Mouse (Mus musculus): ENCODE results near the gene Rpl3. TPM values are rescaled to one million over a fixed set of nuclear protein-coding genes. Genes with fewer than 3 reads are reported as not detected.

The Rpl3 gene
- polyA plus RNA-seq, 2 experiments: 765 to 774 TPM

DNA sequence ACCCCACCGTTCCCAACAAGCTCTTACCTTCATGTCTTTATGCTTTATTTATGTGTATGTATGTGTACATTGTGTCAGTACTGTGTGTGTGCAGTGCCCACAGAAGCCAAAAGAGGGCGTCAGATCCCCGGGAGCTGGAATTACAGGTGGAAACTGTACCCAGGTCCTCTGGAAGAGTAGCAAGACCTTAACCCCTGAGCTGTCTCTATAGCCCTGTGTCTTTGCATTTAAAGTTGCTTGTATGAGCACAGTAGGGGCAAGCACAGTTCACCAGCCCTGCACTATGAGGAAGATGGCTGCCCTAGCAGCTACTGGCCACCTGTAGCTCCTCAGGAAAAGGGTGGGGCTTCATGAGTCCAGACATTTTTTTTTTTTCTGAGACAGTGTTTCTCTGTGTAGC is 15.9 kb upstream of the Rpl3 start:
- Histone ChIP-seq H3K4me1 (replicated peaks; ENCODE audit: control insufficient read depth in 2 of 2, insufficient read depth in 2 of 2, low read length in 1 of 2) (peaks cover 6 to 9% of the 10 kb centered on the region in 2 experiments), H3K4me2 (ENCODE audit: low read depth) (no peak overlapping the region), H3K4me3 (ENCODE audit: insufficient read depth in 1 of 2, low read depth in 2 of 2, low read length in 2 of 2) (no peak overlapping the region), H3K9me3 (ENCODE audit: control insufficient read depth, low read length) (no peaks in the 10 kb centered on the region), H3K36me3 (replicated peaks; ENCODE audit: control insufficient read depth, insufficient read depth, low read depth) (no peaks in the 10 kb centered on the region), H3K9ac (replicated peaks) (no peak overlapping the region), H3K27me3 (ENCODE audit: control insufficient read depth, insufficient read depth, low read length) (no peaks in the 10 kb centered on the region), H3K27ac (no peak overlapping the region)
- 0 out of 2 replicates have a peak, but pooled peaks have one; percentile 9 for TF ChIP-seq CTCF (IDR thresholded peaks at IDR 0.05; ENCODE audit: low read depth)
- TF ChIP-seq EP300 (IDR thresholded peaks at IDR 0.05; ENCODE audit: low read depth): no peak
- ATAC-seq (ENCODE audit: insufficient read depth) (no peak), DNase-seq (ENCODE audit: low read depth in 3 of 3, low spot score in 3 of 3) (no peak)
- 81% methylated on average over 3 of the region's 3 CpGs for WGBS (ENCODE audit: insufficient replicate concordance)

DNA sequence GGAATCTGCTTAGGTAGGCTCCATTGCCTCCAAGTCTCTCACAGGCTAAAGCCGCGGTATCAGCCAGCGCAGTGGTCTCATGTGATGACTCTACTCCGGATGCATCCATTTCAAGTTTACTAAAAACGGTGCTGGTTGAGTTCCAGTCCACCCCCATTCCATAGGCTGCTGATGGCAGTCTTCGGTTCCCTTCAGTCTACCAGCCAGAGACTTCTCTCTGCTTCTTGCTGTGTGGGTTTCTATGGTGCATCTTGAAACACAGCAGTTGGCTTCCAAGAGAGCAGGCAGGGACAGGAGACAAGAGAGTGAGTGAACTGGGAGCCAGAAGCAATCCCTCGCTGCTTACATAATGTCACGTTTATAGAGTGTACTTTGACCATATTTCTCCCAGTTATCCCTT is 15.5 kb upstream of the Rpl3 start:
- ATAC-seq (ENCODE audit: insufficient read depth): no peak
- Histone ChIP-seq H3K9ac (replicated peaks) (no peak overlapping the region), H3K4me1 (replicated peaks; ENCODE audit: control insufficient read depth in 2 of 2, insufficient read depth in 2 of 2, low read length in 1 of 2) (peaks cover 6 to 9% of the 10 kb centered on the region in 2 experiments), H3K27me3 (ENCODE audit: control insufficient read depth, insufficient read depth, low read length) (no peaks in the 10 kb centered on the region), H3K9me3 (ENCODE audit: control insufficient read depth, low read length) (no peaks in the 10 kb centered on the region), H3K4me2 (ENCODE audit: low read depth) (no peak overlapping the region), H3K27ac (no peak overlapping the region), H3K4me3 (ENCODE audit: insufficient read depth in 1 of 2, low read depth in 2 of 2, low read length in 2 of 2) (no peak overlapping the region), H3K36me3 (replicated peaks; ENCODE audit: control insufficient read depth, insufficient read depth, low read depth) (no peaks in the 10 kb centered on the region)
- TF ChIP-seq CTCF (IDR thresholded peaks at IDR 0.05; ENCODE audit: low read depth): no peak
- TF ChIP-seq EP300 (IDR thresholded peaks at IDR 0.05; ENCODE audit: low read depth): no peak
- no peak for DNase-seq (ENCODE audit: low read depth in 3 of 3, low spot score in 3 of 3)
- WGBS (ENCODE audit: insufficient replicate concordance): 85% methylated on average over 8 of the region's 8 CpGs

DNA sequence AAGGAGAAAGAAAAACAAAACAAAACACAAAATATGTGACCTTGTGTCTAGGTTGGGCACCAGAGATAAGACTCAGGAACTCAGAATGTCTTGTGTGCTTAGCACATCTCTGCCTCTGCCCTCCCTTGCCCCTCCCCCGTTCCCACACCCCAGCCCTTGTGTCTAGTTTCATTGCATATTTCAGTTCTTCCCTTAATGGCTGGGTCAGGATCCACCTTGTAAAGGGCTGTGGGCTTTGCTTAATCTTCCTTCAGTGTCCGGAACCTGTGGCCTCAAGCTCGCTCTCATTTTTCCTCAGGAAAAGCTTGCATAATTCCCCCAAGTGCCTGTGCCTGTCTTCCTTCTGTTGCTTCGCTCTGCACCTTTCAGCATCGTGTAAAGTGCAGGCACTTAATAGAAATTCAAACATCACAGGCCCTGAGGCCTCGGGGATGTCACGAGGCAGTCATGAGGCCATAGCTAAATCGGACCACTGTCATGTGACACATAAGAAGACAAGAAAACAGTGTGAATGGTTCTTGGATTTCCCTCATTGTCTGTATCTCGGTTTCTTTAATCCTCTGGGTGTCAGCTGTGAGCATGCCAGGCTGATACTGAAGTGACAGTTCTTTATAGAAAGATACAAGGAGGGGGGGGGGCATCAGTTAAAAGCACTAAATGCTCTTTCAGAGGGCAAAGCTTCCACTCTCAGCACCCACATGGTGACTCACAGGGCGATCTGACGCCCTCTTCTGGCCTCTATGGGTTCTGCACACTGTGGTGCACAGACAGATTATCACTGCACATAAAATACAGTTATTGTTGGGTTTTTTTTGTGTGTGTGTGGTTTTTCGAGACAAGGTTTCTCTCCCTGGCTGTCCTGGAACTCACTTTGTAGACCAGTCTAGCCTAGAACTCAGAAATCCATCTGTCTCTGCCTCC is 14.1 kb upstream of the Rpl3 start:
- ATAC-seq (ENCODE audit: insufficient read depth): no peak

DNA sequence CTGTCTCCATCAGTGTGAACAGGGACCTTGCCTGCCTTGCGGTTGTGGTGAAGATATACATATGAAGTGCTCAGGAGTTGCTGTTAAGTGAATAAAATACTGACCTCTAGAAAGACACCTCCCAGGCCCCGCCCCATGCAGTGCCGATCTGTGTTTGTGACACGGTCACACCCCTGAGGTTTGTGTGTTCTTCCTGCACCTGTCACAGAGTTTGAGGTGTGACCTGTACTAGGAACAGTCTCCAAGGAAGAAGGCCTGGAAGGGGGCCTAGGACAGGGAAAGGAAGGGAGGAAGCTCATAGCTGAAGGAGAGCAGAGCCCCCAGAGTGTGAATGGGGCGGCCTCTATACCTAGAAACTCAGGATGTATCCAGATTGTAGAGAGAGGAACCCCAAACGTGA is 10.8 kb upstream of the Rpl3 start:
- TF ChIP-seq EP300 (IDR thresholded peaks at IDR 0.05; ENCODE audit: low read depth): no peak
- no peak for TF ChIP-seq CTCF (IDR thresholded peaks at IDR 0.05; ENCODE audit: low read depth)
- H3K27ac ChIP-seq: no peak overlapping the region
- H3K4me2 ChIP-seq (ENCODE audit: low read depth): no peak overlapping the region
- H3K36me3 ChIP-seq (replicated peaks; ENCODE audit: control insufficient read depth, insufficient read depth, low read depth): no peaks in the 10 kb centered on the region
- no peak overlapping the region for H3K4me3 ChIP-seq (ENCODE audit: insufficient read depth in 1 of 2, low read depth in 2 of 2, low read length in 2 of 2)
- no peak overlapping the region for H3K9ac ChIP-seq (replicated peaks)
- H3K27me3 ChIP-seq (ENCODE audit: control insufficient read depth, insufficient read depth, low read length): no peaks in the 10 kb centered on the region
- ATAC-seq (ENCODE audit: insufficient read depth): no peak
- H3K9me3 ChIP-seq (ENCODE audit: control insufficient read depth, low read length): no peaks in the 10 kb centered on the region
- H3K4me1 ChIP-seq (replicated peaks; ENCODE audit: control insufficient read depth in 2 of 2, insufficient read depth in 2 of 2, low read length in 1 of 2): peaks cover 21 to 32% of the 10 kb centered on the region in 2 experiments
- DNase-seq (ENCODE audit: low read depth in 3 of 3, low spot score in 3 of 3): no peak
- 65% methylated on average over 6 of the region's 6 CpGs for WGBS (ENCODE audit: insufficient replicate concordance)

More for the DNA sequence above, 14.1 kb upstream of the Rpl3 start:
- Histone ChIP-seq H3K27ac (no peak overlapping the region), H3K4me2 (ENCODE audit: low read depth) (no peak overlapping the region), H3K27me3 (ENCODE audit: control insufficient read depth, insufficient read depth, low read length) (no peaks in the 10 kb centered on the region), H3K4me1 (replicated peaks; ENCODE audit: control insufficient read depth in 2 of 2, insufficient read depth in 2 of 2, low read length in 1 of 2) (peaks cover 6 to 9% of the 10 kb centered on the region in 2 experiments), H3K4me3 (ENCODE audit: insufficient read depth in 1 of 2, low read depth in 2 of 2, low read length in 2 of 2) (no peak overlapping the region), H3K36me3 (replicated peaks; ENCODE audit: control insufficient read depth, insufficient read depth, low read depth) (no peaks in the 10 kb centered on the region), H3K9me3 (ENCODE audit: control insufficient read depth, low read length) (no peaks in the 10 kb centered on the region), H3K9ac (replicated peaks) (no peak overlapping the region)
- no peak for DNase-seq (ENCODE audit: low read depth in 3 of 3, low spot score in 3 of 3)
- no peak for TF ChIP-seq EP300 (IDR thresholded peaks at IDR 0.05; ENCODE audit: low read depth)
- peak; percentile 59 for TF ChIP-seq CTCF (IDR thresholded peaks at IDR 0.05; ENCODE audit: low read depth)
- 57% methylated on average over 12 of the region's 12 CpGs for WGBS (ENCODE audit: insufficient replicate concordance)

DNA sequence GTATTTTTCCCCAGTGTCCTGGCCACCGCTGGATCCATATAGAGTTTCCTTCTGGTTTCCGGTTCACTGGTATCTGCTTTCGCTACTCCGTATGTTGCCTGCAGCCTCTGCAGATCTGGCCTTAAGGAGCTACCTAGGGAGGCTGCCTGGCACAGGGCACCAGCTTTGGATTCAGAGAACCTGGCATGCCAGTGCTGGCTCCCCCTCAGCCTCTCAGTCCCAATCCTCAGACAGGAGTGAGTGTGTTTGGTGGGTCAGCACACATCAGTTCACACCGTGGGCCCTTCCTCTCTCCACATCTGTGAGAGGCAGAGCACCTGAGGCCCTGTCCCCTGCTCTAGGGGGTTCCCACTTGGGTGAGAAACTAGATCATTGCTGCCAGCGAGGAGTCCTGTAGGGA is 9.8 kb upstream of the Rpl3 start:
- no peak for ATAC-seq (ENCODE audit: insufficient read depth)
- H3K27me3 ChIP-seq (ENCODE audit: control insufficient read depth, insufficient read depth, low read length): no peaks in the 10 kb centered on the region
- no peak overlapping the region for H3K4me2 ChIP-seq (ENCODE audit: low read depth)
- no peaks in the 10 kb centered on the region for H3K36me3 ChIP-seq (replicated peaks; ENCODE audit: control insufficient read depth, insufficient read depth, low read depth)
- 76% methylated on average over 6 of the region's 6 CpGs for WGBS (ENCODE audit: insufficient replicate concordance)
- no peaks in the 10 kb centered on the region for H3K9me3 ChIP-seq (ENCODE audit: control insufficient read depth, low read length)
- TF ChIP-seq CTCF (IDR thresholded peaks at IDR 0.05; ENCODE audit: low read depth) (no peak), EP300 (IDR thresholded peaks at IDR 0.05; ENCODE audit: low read depth) (no peak)
- no peak for DNase-seq (ENCODE audit: low read depth in 3 of 3, low spot score in 3 of 3)
- no peak overlapping the region for H3K4me3 ChIP-seq (ENCODE audit: insufficient read depth in 1 of 2, low read depth in 2 of 2, low read length in 2 of 2)
- no peak overlapping the region for H3K27ac ChIP-seq
- H3K4me1 ChIP-seq (replicated peaks; ENCODE audit: control insufficient read depth in 2 of 2, insufficient read depth in 2 of 2, low read length in 1 of 2): peaks cover 31 to 42% of the 10 kb centered on the region in 2 experiments
- H3K9ac ChIP-seq (replicated peaks): no peak overlapping the region
